Mouse (Mus musculus) heart, adult 2 months (tissue): ENCODE measurements around the gene Rbp2. TPM values are rescaled to one million over a fixed set of nuclear protein-coding genes. Genes with fewer than 3 reads are reported as not detected.
A peak's percentile ranks its signal among the peaks of the same experiment; 100 is the strongest.

ENCODE experiments used
- DNase-seq, 2 experiments: peaks; one replicate each; pipeline ENCODE4 v3.0.0; 2021
- H3K27ac ChIP-seq: fragments of 200-600 bp; 2 replicates; pipeline ENCODE4 v1.8.1; 2022
- H3K27me3 ChIP-seq: fragments of 200-500 bp; 2 replicates; pipeline ENCODE4 v1.6.1; 2012; ENCODE audit warnings: mild to moderate bottlenecking, low read length, inconsistent platforms, mixed read lengths; ENCODE audit not compliant: control insufficient read depth, insufficient read depth
- H3K36me3 ChIP-seq: fragments of 200-500 bp; 2 replicates; pipeline ENCODE4 v1.6.1; 2012; ENCODE audit warnings: low read length, inconsistent platforms; ENCODE audit not compliant: control insufficient read depth, insufficient read depth
- H3K4me1 ChIP-seq: fragments of 200-500 bp; 2 replicates; pipeline ENCODE4 v1.6.1; 2011; ENCODE audit warnings: low read length; ENCODE audit not compliant: control insufficient read depth, insufficient read depth
- H3K4me3 ChIP-seq: fragments of 200-600 bp; 2 replicates; pipeline ENCODE4 v1.8.1; 2022
- H3K79me2 ChIP-seq: fragments of 200-500 bp; replicated peaks from 2 replicates; pipeline ENCODE4 v1.6.1; 2012; ENCODE audit warnings: mild to moderate bottlenecking, inconsistent platforms, low read length, moderate library complexity, mixed read lengths; ENCODE audit not compliant: control insufficient read depth, insufficient read depth
- H3K9ac ChIP-seq: fragments of 200-500 bp; 2 replicates; pipeline ENCODE4 v1.6.1; 2012; ENCODE audit warnings: low read depth, mild to moderate bottlenecking, control low read depth, inconsistent platforms, low read length, mixed read lengths
- CTCF ChIP-seq: fragments of 200-600 bp; IDR thresholded peaks from 2 replicates; pipeline ENCODE4 v1.8.1; 2022; ENCODE audit warnings: antibody characterized with exemption, mild to moderate bottlenecking, moderate library complexity
- EP300 ChIP-seq: fragments of 200-500 bp; IDR thresholded peaks from 2 replicates; pipeline ENCODE4 v1.6.1; 2011; ENCODE audit warnings: low read depth, low read length, control low read depth; ENCODE audit not compliant: insufficient read depth
- POLR2A ChIP-seq: fragments of 200-500 bp; IDR thresholded peaks from 2 replicates; pipeline ENCODE4 v1.6.1; 2011; ENCODE audit warnings: mild to moderate bottlenecking, low read depth, low read length, control low read depth; ENCODE audit not compliant: insufficient read depth
- WGBS: fragments of 180-500 bp; shearing (Covaris S2); methylation state at CpG from one replicate; pipeline ENCODE4 v1.1.7; 2018; 5-methylcytosine and 5-hydroxymethylcytosine counted together
- intact Hi-C: fragments of 180-260 bp; cut with DNase I; formaldehyde crosslinking; loops from one replicate; pipeline ENCODE4 v1.15.1; 2025
- long read RNA-seq: library from polyadenylated mRNA; stranded (forward); transcript quantifications from one replicate; pipeline ENCODE4 v2.0.0, GENCODE M21; 2021
- polyA plus RNA-seq: library from polyadenylated mRNA; depleted of rRNA; stranded (reverse); fragments of >200 nt; gene quantifications from 2 replicates; pipeline ENCODE4 v1.2.3, GENCODE M21; 2012; rRNA removed
- total RNA-seq, 2 experiments: library from RNA; stranded (reverse); gene quantifications; 2 replicates each; pipeline ENCODE4 v1.2.3; 2021

The Rbp2 gene
- total RNA-seq (under 1 TPM in 1 of 2 experiments, not detected in 1; 0.44 TPM), polyA plus RNA-seq (not detected in 2 replicates)
- long read RNA-seq = 0 reads

DNA sequence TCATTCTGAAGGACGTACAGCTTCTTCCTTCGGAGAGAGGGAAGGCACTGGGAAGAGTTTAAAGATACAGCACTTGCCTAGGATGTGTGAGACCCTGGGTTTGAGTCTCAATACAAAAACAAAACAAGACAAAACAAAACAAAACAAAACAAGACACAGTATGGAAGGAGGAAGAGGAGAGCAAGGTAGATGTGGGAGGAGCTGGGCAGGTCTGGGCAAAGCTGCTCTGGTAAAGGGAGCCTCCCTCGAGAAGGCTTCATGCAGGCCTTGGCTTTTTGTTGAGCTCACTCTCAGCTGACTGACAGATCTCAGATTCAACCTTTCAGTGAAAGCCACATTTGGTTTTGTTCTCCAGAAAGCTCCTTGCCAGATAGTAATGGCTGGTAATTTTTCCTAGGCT, at the start of gene Rbp2:
TSS of gene Rbp2 (plus strand) at position 301 of the 400 bp plus-strand sequence.
- no peak for DNase-seq
- H3K27me3 ChIP-seq = no peaks in the 10 kb centered on the region; the same call in 1 of the 2 replicates
- no peaks in the 10 kb centered on the region for H3K79me2 ChIP-seq
- H3K4me1 ChIP-seq = peaks cover 4% of the 10 kb centered on the region; the same call in 1 of the 2 replicates
- no peak within 1 kb of the TSS for H3K9ac ChIP-seq
- intact Hi-C loops = no loop called here
- H3K27ac ChIP-seq = no peak within 1 kb of the TSS
- H3K36me3 ChIP-seq = no peaks in the 10 kb centered on the region
- WGBS = 89% methylated on average over 3 of the region's 3 CpGs
- no peak for TF ChIP-seq CTCF
- no peak for TF ChIP-seq EP300
- TF ChIP-seq POLR2A = no peak
- no peak within 1 kb of the TSS for H3K4me3 ChIP-seq

DNA sequence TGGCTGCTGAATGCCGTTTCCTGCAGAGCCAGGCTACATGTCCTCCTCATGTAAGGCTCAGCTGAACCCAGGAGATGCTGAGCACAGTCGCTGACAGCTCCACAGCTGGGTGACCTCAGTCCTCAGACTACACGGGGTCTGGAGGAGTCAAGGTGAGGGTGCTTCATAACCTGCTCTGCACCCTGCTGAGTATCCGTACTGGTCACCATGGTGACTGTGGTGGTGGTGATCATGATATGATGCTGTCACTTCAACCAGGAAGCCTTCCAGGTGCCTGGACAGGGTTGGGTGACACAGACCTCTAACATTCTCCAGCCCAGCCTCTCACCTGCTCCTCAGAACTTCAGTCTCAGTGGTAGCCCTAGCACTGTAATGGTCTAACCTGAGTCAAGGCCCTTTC, 48.1 kb upstream of the Rbp2 start:
- Histone ChIP-seq H3K27me3 (no peaks in the 10 kb centered on the region), H3K27ac (no peak overlapping the region), H3K36me3 (no peaks in the 10 kb centered on the region), H3K9ac (no peak overlapping the region), H3K4me3 (no peak overlapping the region), H3K79me2 (no peaks in the 10 kb centered on the region), H3K4me1 (no peaks in the 10 kb centered on the region; the same call in 1 of the 2 replicates)
- WGBS = 72% methylated on average over 4 of the region's 4 CpGs
- TF ChIP-seq POLR2A (no peak), CTCF (no peak), EP300 (no peak)
- intact Hi-C loops = no loop called here
- no peak for DNase-seq

DNA sequence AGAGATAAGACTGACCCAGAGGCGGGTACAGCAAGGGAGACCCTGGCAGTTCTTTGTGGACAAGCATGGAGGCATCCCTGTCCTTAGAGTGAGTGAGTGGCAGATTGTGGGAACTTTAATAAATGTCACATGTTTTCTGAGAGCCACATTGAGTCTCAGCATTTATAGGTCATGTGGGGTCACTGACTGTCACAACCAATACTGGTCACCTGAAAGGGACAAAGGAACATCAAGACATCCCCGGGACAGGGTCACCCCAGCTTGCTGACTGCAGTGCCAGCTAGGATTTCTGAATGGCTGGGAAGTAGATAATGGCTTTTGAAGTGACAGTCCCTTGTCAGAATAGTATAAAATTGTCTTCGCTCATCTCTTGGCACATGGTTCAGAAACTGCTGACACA, 46.8 kb upstream of the Rbp2 start:
- TF ChIP-seq CTCF (no peak), POLR2A (no peak), EP300 (no peak)
- no peak for DNase-seq
- intact Hi-C loops = no loop called here
- Histone ChIP-seq H3K79me2 (no peaks in the 10 kb centered on the region), H3K9ac (no peak overlapping the region), H3K27me3 (no peaks in the 10 kb centered on the region), H3K27ac (no peak overlapping the region), H3K4me3 (no peak overlapping the region), H3K36me3 (no peaks in the 10 kb centered on the region), H3K4me1 (no peaks in the 10 kb centered on the region; the same call in 1 of the 2 replicates)
- WGBS = 71% methylated on average over 3 of the region's 3 CpGs

DNA sequence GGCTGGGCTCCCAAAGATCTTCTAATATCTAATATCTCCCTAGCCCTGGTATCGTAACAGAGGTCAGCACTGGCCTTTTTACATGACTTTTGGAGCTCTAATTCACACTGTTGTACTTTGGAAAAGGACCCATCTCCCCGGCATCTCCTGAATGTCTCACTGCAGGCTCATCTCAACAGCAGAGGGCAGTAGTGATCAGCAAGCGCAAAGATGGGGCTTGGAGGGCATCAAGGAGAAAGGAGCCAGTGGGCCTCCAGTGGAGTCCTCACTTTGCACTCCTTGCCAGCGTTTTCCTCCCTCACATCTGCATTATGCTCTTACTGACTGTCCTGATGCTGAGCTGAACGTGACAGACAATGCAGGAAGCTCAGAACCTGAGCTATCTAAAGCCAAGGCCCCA, 43.3 kb upstream of the Rbp2 start:
- Histone ChIP-seq H3K27ac (no peak overlapping the region), H3K27me3 (no peaks in the 10 kb centered on the region), H3K4me1 (peaks cover 3% of the 10 kb centered on the region; the same call in 1 of the 2 replicates), H3K9ac (no peak overlapping the region), H3K4me3 (no peak overlapping the region), H3K36me3 (no peaks in the 10 kb centered on the region), H3K79me2 (no peaks in the 10 kb centered on the region)
- DNase-seq = peak in 1 of 2 experiments; percentile 40
- WGBS = 33% methylated on average over 5 of the region's 5 CpGs
- TF ChIP-seq EP300 (0 out of 2 replicates have a peak, but pooled peaks have one; percentile 26), CTCF (peak; percentile 82), POLR2A (no peak)
- intact Hi-C loops = loop anchor here (1.0 to 5.0 kb wide), 2 partner anchors 55 to 96 kb away; no protein-coding TSS in a partner anchor

DNA sequence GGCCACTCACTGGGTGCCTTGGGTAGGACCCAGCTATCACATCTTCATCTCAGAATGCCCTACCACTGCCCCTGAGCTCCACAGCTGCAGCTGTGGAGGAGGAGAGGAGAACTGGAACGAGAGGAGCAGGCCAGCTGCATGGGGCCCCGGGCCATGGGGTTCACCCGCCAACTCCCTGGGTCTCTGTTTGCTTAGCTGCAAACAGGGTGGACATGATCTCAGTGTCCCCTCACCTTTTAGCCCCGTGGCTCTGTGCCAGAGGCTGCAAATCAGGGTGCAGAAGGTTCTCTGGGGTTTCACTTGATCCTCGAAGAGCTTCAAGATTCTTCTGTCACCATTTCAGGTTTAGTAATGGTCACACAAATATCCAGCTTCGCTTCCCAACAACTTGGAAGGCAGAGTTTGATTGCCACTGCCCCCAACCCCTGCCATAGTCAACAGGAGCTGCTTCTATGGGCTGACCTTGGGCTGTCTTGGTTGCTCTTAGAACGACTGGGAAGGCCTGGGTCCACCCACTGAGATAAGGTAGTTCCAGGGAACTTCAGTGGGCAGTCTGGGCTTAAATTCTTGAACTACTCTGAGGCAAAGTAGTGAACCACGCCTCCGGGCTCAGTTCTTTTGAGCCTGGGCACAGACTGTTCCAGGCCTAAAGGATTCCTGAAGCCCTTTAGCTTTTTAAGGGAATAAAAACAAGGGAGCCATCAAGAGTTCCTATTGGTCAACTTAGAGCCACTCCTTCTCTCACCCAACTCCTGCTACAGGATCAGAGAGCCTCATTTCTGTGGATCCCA, 40.4 kb upstream of the Rbp2 start:
- 75% methylated on average over 9 of the region's 9 CpGs for WGBS
- no peak for DNase-seq
- Histone ChIP-seq H3K27ac (no peak overlapping the region), H3K27me3 (no peaks in the 10 kb centered on the region), H3K9ac (no peak overlapping the region), H3K4me3 (no peak overlapping the region), H3K4me1 (peaks cover 3% of the 10 kb centered on the region; the same call in 1 of the 2 replicates), H3K36me3 (no peaks in the 10 kb centered on the region), H3K79me2 (no peaks in the 10 kb centered on the region)
- intact Hi-C loops = no loop called here
- TF ChIP-seq EP300 (no peak), POLR2A (no peak), CTCF (no peak)

DNA sequence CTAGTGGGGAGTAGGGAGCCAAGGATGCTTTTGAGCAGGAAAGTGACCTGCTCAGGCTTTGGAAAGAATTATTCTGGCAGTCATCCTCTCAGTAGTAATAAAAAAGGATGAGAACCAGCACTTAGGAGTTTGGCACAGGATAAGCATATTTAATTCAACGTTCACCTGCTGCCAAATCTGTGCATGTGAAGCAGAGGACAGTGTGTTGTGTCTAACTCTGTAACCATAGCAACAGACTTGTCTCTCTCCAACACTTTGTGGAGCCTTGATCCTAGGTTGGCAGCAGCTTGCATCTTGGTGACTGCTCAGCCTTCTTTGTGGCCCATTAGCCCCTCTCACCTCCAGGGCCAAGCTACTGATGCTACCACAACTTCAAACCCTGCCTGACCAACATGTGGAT, 34.9 kb upstream of the Rbp2 start:
- Histone ChIP-seq H3K27ac (no peak overlapping the region), H3K4me3 (no peak overlapping the region), H3K27me3 (no peaks in the 10 kb centered on the region), H3K36me3 (no peaks in the 10 kb centered on the region), H3K4me1 (no peaks in the 10 kb centered on the region), H3K79me2 (no peaks in the 10 kb centered on the region), H3K9ac (no peak overlapping the region)
- 67% methylated on average over 1 of the region's 1 CpGs for WGBS
- DNase-seq = no peak
- no peak for TF ChIP-seq EP300
- TF ChIP-seq CTCF = no peak
- TF ChIP-seq POLR2A = no peak
- intact Hi-C loops = no loop called here
